Mouse (Mus musculus) forelimb bud, embryonic 11.5 days (tissue): Measurements from ENCODE around the gene Rbpjl.

ENCODE experiments used
- DNase-seq: peaks from one replicate; pipeline ENCODE4 v3.0.0-alpha.2; 2012; ENCODE audit warnings: low read depth, low spot score

Gene Rbpjl

GRCm38 (mm10) chr2:164393126-164393525 lies 9.8 kb upstream of the Rbpjl start:
- no peak for DNase-seq

- no peak for DNase-seq
These were observed 6.9 kb upstream of the Rbpjl start for GRCm38 (mm10) chr2:164396076-164396475.

DNA sequence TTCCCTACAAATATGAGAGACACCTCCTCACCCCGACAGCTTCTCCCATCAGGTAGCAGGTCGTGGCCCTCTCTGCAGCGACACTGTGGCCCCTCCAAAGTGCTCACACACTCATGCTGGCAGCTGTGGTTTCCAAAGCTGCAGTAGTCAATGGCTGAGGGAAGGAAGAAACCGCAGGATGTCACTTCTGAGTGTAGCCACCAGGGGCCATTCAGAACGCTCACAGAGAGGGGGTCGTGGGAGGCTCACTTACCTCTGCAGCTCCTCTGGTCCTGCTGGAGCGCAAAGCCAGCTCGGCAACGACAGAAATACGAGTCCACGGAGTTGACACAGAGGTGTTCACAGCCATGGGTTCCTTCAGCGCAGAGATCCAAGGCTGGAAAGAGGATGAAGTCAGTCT lies 6.0 kb upstream of the Rbpjl start:
- no peak for DNase-seq

DNA sequence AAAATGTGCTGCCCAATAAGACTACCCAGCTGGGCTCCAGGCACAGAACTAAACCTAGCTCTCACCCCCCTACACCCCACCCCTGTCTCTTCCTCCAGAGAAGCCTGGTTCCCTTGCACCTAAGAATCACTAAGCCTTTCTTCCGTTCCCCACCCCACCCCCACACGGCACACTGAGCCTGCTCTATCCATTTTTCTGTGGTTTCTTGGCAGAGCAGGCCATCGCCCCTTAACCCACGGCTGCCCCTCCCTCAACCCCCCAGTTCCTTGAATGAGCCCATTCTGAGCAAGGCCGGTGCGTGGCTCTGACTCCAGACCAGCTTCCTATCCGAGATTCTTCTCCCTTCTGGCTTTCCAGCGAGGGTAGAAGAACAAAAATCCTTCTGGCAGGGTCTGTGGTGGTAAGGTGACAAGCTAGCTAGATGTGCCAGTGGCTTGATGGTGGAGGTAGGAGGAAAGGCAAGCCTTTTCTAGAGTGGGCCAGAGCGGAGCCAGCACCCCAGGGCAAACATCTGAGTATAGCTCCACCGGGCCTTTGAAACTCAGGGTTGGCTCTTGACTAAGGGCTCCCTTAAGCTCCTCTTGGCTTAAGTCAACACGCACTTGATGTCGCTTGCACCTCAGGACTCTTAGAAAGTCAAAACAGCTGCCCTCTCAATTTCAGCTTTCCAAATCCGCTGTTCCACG lies 598 bp downstream of the Rbpjl start:
- no peak for DNase-seq

DNA sequence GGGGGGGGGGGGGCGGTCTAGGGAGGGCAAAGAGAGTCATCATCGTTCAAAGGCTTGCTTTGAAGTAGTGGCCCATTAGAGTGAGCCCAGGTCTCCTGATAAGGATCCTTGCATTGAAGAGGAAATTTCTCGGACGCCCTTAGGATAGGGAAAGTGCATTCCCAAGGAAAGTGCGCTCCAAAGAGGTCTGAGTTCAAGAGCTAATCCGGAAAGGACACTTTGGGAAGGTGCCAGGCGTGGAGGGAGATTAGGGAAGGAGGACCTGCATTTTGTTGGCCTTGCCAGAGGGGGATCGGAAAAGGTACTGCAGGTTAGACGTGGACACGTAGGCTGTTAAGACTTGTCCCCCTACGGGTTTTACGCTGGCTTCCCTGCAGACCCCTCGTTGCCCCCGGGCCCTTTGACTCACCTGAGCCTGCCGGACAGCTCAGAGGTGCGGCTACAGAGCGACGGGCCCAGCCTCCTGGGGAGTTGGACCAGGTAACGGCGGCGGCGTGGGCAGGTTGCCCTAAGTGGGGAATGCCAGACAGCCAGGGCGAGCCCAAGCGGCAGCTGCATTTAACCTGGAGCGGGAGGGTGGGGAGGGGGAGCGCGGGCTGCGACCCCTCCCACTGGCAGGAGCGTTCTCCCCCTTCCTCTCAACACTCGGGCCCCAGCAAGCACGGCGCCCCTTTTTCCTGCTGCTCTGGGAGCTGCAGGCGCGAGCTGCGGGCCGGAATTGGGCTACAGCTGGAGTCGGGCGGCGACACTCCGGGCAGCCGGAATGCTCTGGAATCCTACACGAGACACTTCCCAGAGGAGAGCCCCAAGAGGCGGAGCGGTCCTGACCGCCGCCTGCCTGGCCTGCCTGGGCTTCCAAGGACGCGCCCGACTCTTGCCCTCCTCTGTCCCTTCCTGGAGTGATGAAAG lies 1.4 kb downstream of the Rbpjl start:
- no peak for DNase-seq

GRCm38 (mm10) chr2:164405060-164405459 lies 2.1 kb downstream of the Rbpjl start, which contains the start of gene Matn4:
Matn4 (minus strand) TSS chr2:164405160.
- no peak for DNase-seq

DNA sequence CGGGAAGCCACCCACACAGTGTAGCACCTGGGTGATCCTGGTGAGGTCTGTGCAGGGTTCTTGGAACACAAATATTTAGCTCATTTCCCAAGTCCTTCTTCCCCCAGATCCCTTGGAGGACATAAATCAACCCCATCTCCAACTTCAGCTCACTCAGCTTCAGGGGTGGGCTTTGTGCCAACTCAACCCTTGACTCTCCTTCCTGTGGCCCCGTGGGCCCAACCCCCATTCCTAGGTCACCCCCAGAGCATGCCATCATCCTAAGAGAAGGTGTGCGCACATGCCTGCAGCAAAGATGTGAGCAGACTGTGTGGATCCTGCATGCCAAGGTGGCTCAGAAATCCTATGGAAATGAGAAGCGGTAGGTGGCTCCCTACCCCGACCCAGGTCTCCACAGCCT lies 2.6 kb downstream of the Rbpjl start:
- DNase-seq, result no peak

- peak; percentile 88 for DNase-seq
These were observed 4.8 kb downstream of the Rbpjl start for GRCm38 (mm10) chr2:164407708-164408107.

- no peak for DNase-seq
These were observed 11.2 kb downstream of the Rbpjl start for GRCm38 (mm10) chr2:164414167-164414566.

DNA sequence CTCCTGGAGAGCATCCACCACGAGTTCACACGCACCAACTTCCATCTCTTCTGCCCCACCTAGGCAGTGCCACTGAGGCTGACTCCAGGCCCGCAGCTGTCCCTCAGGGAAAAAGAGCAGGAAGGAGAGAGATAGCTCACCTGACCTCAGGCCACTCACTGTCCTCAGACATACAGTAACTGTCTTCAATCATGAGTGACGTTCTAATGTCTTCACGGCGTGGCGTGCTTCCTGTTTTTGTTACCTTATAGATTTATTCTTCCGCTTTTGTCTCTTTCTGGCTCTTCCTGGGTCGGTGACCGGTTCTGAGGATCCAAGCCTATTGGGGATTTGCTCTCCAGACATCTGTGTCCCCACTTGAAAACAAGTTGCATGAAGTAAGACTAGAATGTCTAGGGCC lies 11.6 kb downstream of the Rbpjl start:
- no peak for DNase-seq

DNA sequence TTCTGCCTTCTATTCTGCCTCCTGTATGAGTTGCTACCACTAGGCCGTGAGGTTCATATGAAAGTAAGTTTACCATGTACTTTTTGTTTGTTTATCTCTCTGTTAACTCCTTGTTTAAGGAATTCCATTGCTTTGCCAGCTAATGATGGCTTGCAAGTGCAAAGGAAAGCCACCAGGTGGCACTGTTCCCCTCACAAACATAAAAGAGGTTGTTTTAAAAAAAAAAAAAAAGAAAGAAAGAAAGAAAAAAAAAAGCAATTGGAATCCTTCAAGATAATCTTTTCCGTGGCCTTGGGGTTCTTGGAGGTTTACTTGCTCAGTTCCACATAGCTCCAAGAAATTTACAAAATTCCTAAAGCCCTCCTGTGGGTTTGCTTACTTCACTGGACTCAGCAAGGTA lies 14.3 kb downstream of the Rbpjl start:
- DNase-seq, result peak; percentile 66

GRCm38 (mm10) chr2:164418308-164418875 lies 15.5 kb downstream of the Rbpjl start:
- no peak for DNase-seq

DNA sequence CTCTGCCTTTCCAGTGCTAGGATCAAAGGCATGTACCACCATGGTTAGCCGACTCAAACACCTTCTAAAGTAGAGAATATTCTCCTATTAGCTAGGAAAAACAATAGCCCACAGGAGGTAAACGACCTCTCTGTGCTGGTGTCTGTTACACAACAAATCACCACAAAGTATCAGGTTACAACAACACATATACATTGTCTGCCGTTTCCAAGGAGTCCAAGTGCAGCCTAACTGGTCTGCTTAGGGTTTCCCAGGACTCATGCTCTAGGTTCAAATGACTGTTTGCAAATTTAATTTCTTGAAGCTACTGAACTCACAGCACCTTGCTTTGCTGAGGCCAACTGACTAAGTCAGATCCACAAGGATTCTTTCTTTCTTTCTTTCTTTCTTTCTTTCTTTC lies 16.5 kb downstream of the Rbpjl start:
- DNase-seq, result no peak

- DNase-seq, result no peak
These were observed 18.4 kb downstream of the Rbpjl start for GRCm38 (mm10) chr2:164421306-164421705.

GRCm38 (mm10) chr2:164421979-164422378 lies 19.0 kb downstream of the Rbpjl start:
- DNase-seq, result no peak

DNA sequence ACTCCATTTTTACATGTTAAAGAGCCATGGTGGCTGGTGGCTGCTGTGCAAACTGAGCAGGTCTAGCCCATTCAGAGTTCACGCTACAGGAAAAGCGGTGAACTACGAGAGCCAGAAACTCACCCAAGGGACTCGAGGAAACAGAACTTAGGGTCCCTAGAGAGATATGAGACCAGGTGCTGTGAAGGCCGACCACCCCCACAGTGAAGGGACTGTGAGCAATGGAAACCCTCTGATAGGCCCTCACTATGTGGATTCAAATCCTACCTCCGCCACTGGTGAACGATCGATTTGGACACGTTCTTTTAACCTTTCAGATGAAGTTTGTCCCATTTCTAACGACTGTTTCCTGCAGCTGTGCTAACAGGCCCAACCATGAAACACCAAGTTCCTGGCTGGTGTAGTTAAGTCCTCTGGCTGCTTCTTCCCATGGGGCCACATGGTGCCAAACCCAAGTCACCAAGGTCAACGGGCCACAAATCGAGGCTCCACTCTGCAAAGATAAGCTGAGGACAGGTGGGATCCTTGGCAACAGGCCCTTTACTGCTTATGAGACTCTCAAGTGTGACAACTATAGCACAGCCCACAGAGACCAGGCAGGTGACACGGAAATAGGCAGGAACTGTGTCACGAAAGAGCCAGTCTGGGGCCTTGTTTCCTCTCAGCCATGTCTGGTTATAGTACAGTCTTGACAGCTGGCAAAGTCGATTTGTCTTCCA lies 19.9 kb downstream of the Rbpjl start:
- DNase-seq, result no peak

DNA sequence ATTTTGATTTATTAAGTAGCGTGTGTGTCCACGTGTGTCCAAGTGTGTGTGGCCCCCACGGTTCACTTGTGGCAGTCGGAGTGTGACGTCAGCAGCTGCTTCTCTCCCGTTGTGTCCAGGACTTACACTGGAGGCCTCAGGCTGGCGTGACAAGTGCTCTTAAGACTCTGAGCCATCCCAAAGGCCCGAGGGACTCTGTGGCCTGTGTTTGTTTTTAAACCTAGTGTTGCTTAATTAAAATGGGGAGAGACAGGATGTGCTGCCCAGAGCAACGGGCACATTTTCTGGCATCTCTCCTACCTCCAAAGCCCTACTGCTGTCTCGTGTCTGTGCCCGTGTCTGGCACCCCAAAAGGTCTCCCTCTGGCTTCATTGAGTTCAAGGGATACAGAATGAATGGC lies 20.5 kb downstream of the Rbpjl start:
- DNase-seq, result no peak

GRCm38 (mm10) chr2:164424406-164424805 lies 21.5 kb downstream of the Rbpjl start:
- DNase-seq, result no peak

- DNase-seq, result no peak
These were observed 22.5 kb downstream of the Rbpjl start for GRCm38 (mm10) chr2:164425401-164425800.

GRCm38 (mm10) chr2:164426121-164426520 lies 23.2 kb downstream of the Rbpjl start:
- DNase-seq, result no peak

GRCm38 (mm10) chr2:164426952-164427351 lies 24.0 kb downstream of the Rbpjl start:
- DNase-seq, result no peak

GRCm38 (mm10) chr2:164428451-164428850 lies 25.5 kb downstream of the Rbpjl start:
- DNase-seq, result no peak
